Mouse (Mus musculus): ENCODE measurements around the gene B230217C12Rik. TPM values are rescaled to one million over a fixed set of nuclear protein-coding genes. Genes with fewer than 3 reads are reported as not detected.
"Not testable (repeated sequence)": the region's sequence is repeated elsewhere in the genome, so short reads cannot be mapped to it uniquely, and the experiment has no call there.

Gene B230217C12Rik
- polyA plus RNA-seq, 1 experiment from 2014 or later, result 15.8 TPM

- no peak overlapping the region for H3K4me2 ChIP-seq (replicated peaks)
- WGBS, result 74% methylated on average over 11 of the region's 11 CpGs
- no peak overlapping the region for H3K4me3 ChIP-seq
- no peak for ATAC-seq (ENCODE audit: low FRiP score, low read depth)
- no peak overlapping the region for H3K27ac ChIP-seq
- H3K9me3 ChIP-seq, result no peaks in the 10 kb centered on the region
- H3K36me3 ChIP-seq, result peaks cover 62% of the 10 kb centered on the region
- no peaks in the 10 kb centered on the region for H3K27me3 ChIP-seq (replicated peaks)
- no peak overlapping the region for H3K9ac ChIP-seq
- no peaks in the 10 kb centered on the region for H3K4me1 ChIP-seq
These were observed 8.6 kb upstream of the B230217C12Rik start for GRCm38 (mm10) chr11:97832001-97832400.

- no peak for ATAC-seq (ENCODE audit: low FRiP score, low read depth)
- 77% methylated on average over 15 of the region's 15 CpGs for WGBS
- peaks cover 57% of the 10 kb centered on the region for H3K36me3 ChIP-seq
- no peaks in the 10 kb centered on the region for H3K9me3 ChIP-seq
- no peaks in the 10 kb centered on the region for H3K4me1 ChIP-seq
- no peak overlapping the region for H3K4me2 ChIP-seq (replicated peaks)
- no peaks in the 10 kb centered on the region for H3K27me3 ChIP-seq (replicated peaks)
- H3K27ac ChIP-seq, result no peak overlapping the region
- no peak overlapping the region for H3K9ac ChIP-seq
- no peak overlapping the region for H3K4me3 ChIP-seq
These were observed 7.2 kb upstream of the B230217C12Rik start for GRCm38 (mm10) chr11:97833352-97833751.

GRCm38 (mm10) chr11:97836541-97836940, 4.0 kb upstream of the B230217C12Rik start:
- H3K4me1 ChIP-seq, result 0 out of 2 replicates have a peak, but pooled peaks cover 5% of the 10 kb centered on the region
- ATAC-seq (ENCODE audit: low FRiP score, low read depth), result no peak
- WGBS, result 73% methylated on average over 8 of the region's 8 CpGs
- H3K4me3 ChIP-seq, result no peak overlapping the region
- no peak overlapping the region for H3K9ac ChIP-seq
- H3K27ac ChIP-seq, result no peak overlapping the region
- peaks cover 41% of the 10 kb centered on the region for H3K36me3 ChIP-seq
- H3K4me2 ChIP-seq (replicated peaks), result no peak overlapping the region
- H3K27me3 ChIP-seq (replicated peaks), result no peaks in the 10 kb centered on the region
- no peaks in the 10 kb centered on the region for H3K9me3 ChIP-seq

GRCm38 (mm10) chr11:97837051-97837450, 3.5 kb upstream of the B230217C12Rik start:
- not testable (repeated sequence) for H3K4me1 ChIP-seq; H3K4me3 ChIP-seq; H3K27me3 ChIP-seq (replicated peaks); H3K27ac ChIP-seq; H3K4me2 ChIP-seq (replicated peaks); H3K9me3 ChIP-seq; H3K9ac ChIP-seq; ATAC-seq (ENCODE audit: low FRiP score, low read depth)
- 83% methylated on average over 9 of the region's 9 CpGs for WGBS
- H3K36me3 ChIP-seq, result peaks cover 41% of the 10 kb centered on the region

- Histone ChIP-seq H3K4me3 (no peak overlapping the region), H3K36me3 (peaks cover 41% of the 10 kb centered on the region), H3K4me2 (replicated peaks) (no peak overlapping the region), H3K27ac (no peak overlapping the region), H3K9ac (no peak overlapping the region), H3K4me1 (peaks cover 14% of the 10 kb centered on the region), H3K27me3 (replicated peaks) (no peaks in the 10 kb centered on the region), H3K9me3 (no peaks in the 10 kb centered on the region)
- no peak for ATAC-seq (ENCODE audit: low FRiP score, low read depth)
- WGBS, result 90% methylated on average over 7 of the region's 7 CpGs
These were observed 2.9 kb upstream of the B230217C12Rik start for GRCm38 (mm10) chr11:97837641-97838149.

GRCm38 (mm10) chr11:97838779-97839440, 1.7 kb upstream of the B230217C12Rik start:
- no peak overlapping the region for H3K27ac ChIP-seq
- 44% methylated on average over 10 of the region's 10 CpGs for WGBS
- no peak overlapping the region for H3K9ac ChIP-seq

GRCm38 (mm10) chr11:97839441-97840134, 992 bp upstream of the B230217C12Rik start:
- Histone ChIP-seq H3K27me3 (replicated peaks) (no peaks in the 10 kb centered on the region), H3K9ac (no peak overlapping the region), H3K4me2 (replicated peaks) (no peak overlapping the region), H3K9me3 (no peaks in the 10 kb centered on the region), H3K4me3 (no peak overlapping the region), H3K4me1 (peaks cover 14% of the 10 kb centered on the region), H3K27ac (no peak overlapping the region), H3K36me3 (peaks cover 27% of the 10 kb centered on the region)
- 61% methylated on average over 11 of the region's 11 CpGs for WGBS
- ATAC-seq (ENCODE audit: low FRiP score, low read depth), result no peak

More at GRCm38 (mm10) chr11:97838779-97839440, 1.7 kb upstream of the B230217C12Rik start:
- no peaks in the 10 kb centered on the region for H3K27me3 ChIP-seq (replicated peaks)
- ATAC-seq (ENCODE audit: low FRiP score, low read depth), result no peak
- H3K9me3 ChIP-seq, result no peaks in the 10 kb centered on the region
- peaks cover 34% of the 10 kb centered on the region for H3K36me3 ChIP-seq
- H3K4me2 ChIP-seq (replicated peaks), result no peak overlapping the region
- H3K4me1 ChIP-seq, result peaks cover 14% of the 10 kb centered on the region
- H3K4me3 ChIP-seq, result no peak overlapping the region

GRCm38 (mm10) chr11:97840135-97840490, 467 bp upstream of the B230217C12Rik start:
- H3K4me1 ChIP-seq, result peaks cover 14% of the 10 kb centered on the region
- peak overlapping the region; percentile 80; the same call in 1 of the 2 replicates for H3K27ac ChIP-seq
- H3K36me3 ChIP-seq, result peaks cover 22% of the 10 kb centered on the region
- no peaks in the 10 kb centered on the region for H3K9me3 ChIP-seq
- no peak overlapping the region; the same call in 1 of the 2 replicates for H3K4me3 ChIP-seq
- no peak overlapping the region for H3K9ac ChIP-seq
- H3K27me3 ChIP-seq (replicated peaks), result no peaks in the 10 kb centered on the region
- ATAC-seq (ENCODE audit: low FRiP score, low read depth), result no peak
- peak overlapping the region; percentile 59 for H3K4me2 ChIP-seq (replicated peaks)
- 67% methylated on average over 2 of the region's 2 CpGs for whole genome bisulfite sequencing

- H3K4me1 ChIP-seq, result peaks cover 14% of the 10 kb centered on the region
- peak overlapping the region; percentile 59 for H3K4me2 ChIP-seq (replicated peaks)
- H3K36me3 ChIP-seq, result peaks cover 13% of the 10 kb centered on the region
- peak; percentile 74 for ATAC-seq (ENCODE audit: low FRiP score, low read depth)
- H3K27ac ChIP-seq, result peak overlapping the region; percentile 80
- H3K9ac ChIP-seq, result peak overlapping the region; percentile 61
- peak overlapping the region; percentile 52 for H3K4me3 ChIP-seq
- 2% methylated on average over 22 of the region's 22 CpGs for WGBS
- H3K9me3 ChIP-seq, result no peaks in the 10 kb centered on the region
- H3K27me3 ChIP-seq (replicated peaks), result no peaks in the 10 kb centered on the region
These were observed 546 bp downstream of the B230217C12Rik start for GRCm38 (mm10) chr11:97840991-97841661.

GRCm38 (mm10) chr11:97842001-97842400, 1.4 kb downstream of the B230217C12Rik start:
- WGBS, result 34% methylated on average over 4 of the region's 4 CpGs
- no peak overlapping the region for H3K27ac ChIP-seq
- H3K4me3 ChIP-seq, result peak overlapping the region; percentile 19
- peaks cover 4% of the 10 kb centered on the region for H3K36me3 ChIP-seq
- H3K9me3 ChIP-seq, result no peaks in the 10 kb centered on the region
- no peak for ATAC-seq (ENCODE audit: low FRiP score, low read depth)
- H3K27me3 ChIP-seq (replicated peaks), result no peaks in the 10 kb centered on the region
- peak overlapping the region; percentile 38 for H3K9ac ChIP-seq
- H3K4me1 ChIP-seq, result peaks cover 14% of the 10 kb centered on the region
- peak overlapping the region; percentile 59 for H3K4me2 ChIP-seq (replicated peaks)

GRCm38 (mm10) chr11:97850367-97850766, 9.8 kb downstream of the B230217C12Rik start:
- H3K9ac ChIP-seq, result no peak overlapping the region
- no peak overlapping the region for H3K4me3 ChIP-seq
- no peak overlapping the region for H3K27ac ChIP-seq
- H3K27me3 ChIP-seq (replicated peaks), result no peaks in the 10 kb centered on the region
- no peak overlapping the region for H3K4me2 ChIP-seq (replicated peaks)
- WGBS, result 74% methylated on average over 6 of the region's 6 CpGs
- H3K36me3 ChIP-seq, result no peaks in the 10 kb centered on the region
- H3K9me3 ChIP-seq, result no peaks in the 10 kb centered on the region
- no peak for ATAC-seq (ENCODE audit: low FRiP score, low read depth)
- no peaks in the 10 kb centered on the region for H3K4me1 ChIP-seq

GRCm38 (mm10) chr11:97851601-97852000, 11.0 kb downstream of the B230217C12Rik start:
- Histone ChIP-seq H3K9me3 (no peaks in the 10 kb centered on the region), H3K27ac (no peak overlapping the region), H3K9ac (no peak overlapping the region), H3K4me3 (no peak overlapping the region), H3K4me1 (no peaks in the 10 kb centered on the region), H3K4me2 (replicated peaks) (no peak overlapping the region), H3K27me3 (replicated peaks) (no peaks in the 10 kb centered on the region), H3K36me3 (no peaks in the 10 kb centered on the region)
- no peak for ATAC-seq (ENCODE audit: low FRiP score, low read depth)
- 88% methylated on average over 2 of the region's 2 CpGs for WGBS

Measured in neural tube, embryonic 12.5 days (tissue).